Mouse (Mus musculus): Measurements from ENCODE around the gene Capsl. TPM values are rescaled to one million over a fixed set of nuclear protein-coding genes. Genes with fewer than 3 reads are reported as not detected.

Gene Capsl
- 4.4 and 11.5 TPM in 2 replicates for polyA plus RNA-seq (2014; fragmentation: Nextera tagmentation; extraction: Ambion mirVana)

DNA sequence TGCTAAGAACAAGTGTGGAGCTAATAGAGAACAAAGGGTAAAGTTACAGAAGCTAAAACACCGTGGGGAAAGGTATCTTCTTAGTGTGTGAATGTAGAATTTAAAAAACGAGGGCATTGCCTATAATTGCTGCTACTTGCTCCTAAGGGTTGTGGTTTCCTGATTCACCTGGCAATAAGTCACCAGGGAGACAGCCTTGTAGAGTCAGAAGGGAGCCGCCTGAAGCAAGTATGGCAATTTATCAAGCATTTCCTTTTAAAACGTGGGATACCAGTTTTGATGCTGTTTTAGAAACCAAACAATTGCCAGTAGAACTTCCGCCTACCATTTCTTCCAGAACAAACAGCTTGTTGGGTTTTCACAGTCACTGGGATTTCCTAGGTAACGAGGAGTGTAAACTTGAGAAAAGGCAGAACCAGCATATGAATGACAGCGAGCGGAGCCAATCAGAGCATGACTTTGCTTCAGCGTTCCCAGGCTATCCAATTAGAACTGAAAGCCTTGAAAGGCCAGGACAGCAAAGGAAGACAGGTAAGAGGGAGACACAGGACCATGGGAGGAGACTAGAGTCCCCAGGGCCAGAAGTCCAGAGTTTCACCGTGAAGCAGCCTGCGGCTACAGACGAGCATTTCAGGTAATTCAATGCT is at the start of gene Capsl:
Gene Capsl (plus strand): TSS at position 495 of the 647 bp plus-strand sequence.
- no peaks in the 10 kb centered on the region for H3K36me3 ChIP-seq (ENCODE audit: control insufficient read depth, insufficient read depth, low read length)
- no peak within 1 kb of the TSS for H3K9ac ChIP-seq (ENCODE audit: low read depth, low read length)
- DNase-seq (ENCODE audit: low spot score) = peak; percentile 77
- ATAC-seq (ENCODE audit: low read depth) = peak; percentile 92
- no peaks in the 10 kb centered on the region for H3K27me3 ChIP-seq (replicated peaks; ENCODE audit: control insufficient read depth, insufficient read depth, low read length)
- WGBS = 53% methylated on average over 12 of the region's 12 CpGs
- H3K9me3 ChIP-seq (ENCODE audit: control insufficient read depth, low read length) = no peaks in the 10 kb centered on the region
- H3K4me1 ChIP-seq (ENCODE audit: control insufficient read depth, insufficient read depth, low read length) = no peaks in the 10 kb centered on the region
- H3K4me2 ChIP-seq (ENCODE audit: low read depth, low read length) = peak within 1 kb of the TSS; percentile 29; the same call in 1 of the 2 replicates
- H3K27ac ChIP-seq (replicated peaks; ENCODE audit: low read depth, low read length) = no peak within 1 kb of the TSS
- no peak within 1 kb of the TSS for H3K4me3 ChIP-seq (ENCODE audit: low read depth, low read length)

DNA sequence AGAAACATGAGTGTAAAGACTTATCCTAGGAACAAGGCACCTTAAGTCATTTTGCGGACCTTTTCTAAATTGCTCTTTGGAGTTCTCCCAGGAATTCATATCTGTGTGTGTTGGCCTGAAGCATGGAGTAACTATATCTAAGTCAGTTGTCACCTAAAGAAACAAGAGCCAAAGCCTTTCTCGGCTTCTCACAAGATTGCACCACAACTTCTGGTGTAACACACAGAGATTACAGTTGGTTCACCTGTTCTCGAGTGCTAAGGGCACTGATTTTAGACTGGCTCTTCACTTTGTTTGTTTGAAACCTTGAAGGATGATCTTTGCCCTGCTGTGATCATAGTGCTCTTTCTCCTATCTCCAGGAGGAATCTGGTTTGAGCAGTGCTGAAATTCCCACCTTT is 26.4 kb upstream of the Capsl start:
- DNase-seq (ENCODE audit: low spot score) (no peak), ATAC-seq (ENCODE audit: low read depth) (no peak)
- Histone ChIP-seq H3K4me3 (ENCODE audit: low read depth, low read length) (no peak overlapping the region), H3K9ac (ENCODE audit: low read depth, low read length) (no peak overlapping the region), H3K27me3 (replicated peaks; ENCODE audit: control insufficient read depth, insufficient read depth, low read length) (no peaks in the 10 kb centered on the region), H3K27ac (replicated peaks; ENCODE audit: low read depth, low read length) (no peak overlapping the region), H3K9me3 (ENCODE audit: control insufficient read depth, low read length) (no peaks in the 10 kb centered on the region), H3K4me1 (ENCODE audit: control insufficient read depth, insufficient read depth, low read length) (no peaks in the 10 kb centered on the region), H3K36me3 (ENCODE audit: control insufficient read depth, insufficient read depth, low read length) (no peaks in the 10 kb centered on the region), H3K4me2 (ENCODE audit: low read depth, low read length) (no peak overlapping the region)
- WGBS = 94% methylated on average over 3 of the region's 3 CpGs

DNA sequence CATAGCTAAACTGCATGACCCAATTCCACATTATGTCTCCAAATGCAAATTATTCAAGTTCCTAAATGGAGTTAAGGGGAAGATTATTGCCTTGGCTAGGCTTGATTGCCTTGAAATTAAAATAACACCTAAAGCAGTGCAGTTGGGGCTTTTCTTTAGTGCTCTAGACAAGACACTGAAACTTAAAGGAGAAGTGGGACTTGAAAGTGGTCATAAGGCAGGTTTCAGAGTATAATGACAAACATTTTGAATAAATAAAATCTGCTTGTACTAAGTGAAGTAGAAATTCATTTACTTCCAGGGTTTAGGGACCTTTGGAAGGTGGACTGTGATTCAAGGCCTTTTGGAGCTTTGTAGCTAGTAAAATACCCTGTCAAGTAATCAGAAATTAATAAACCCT is 14.7 kb upstream of the Capsl start:
- H3K9ac ChIP-seq (ENCODE audit: low read depth, low read length) = no peak overlapping the region
- no peak overlapping the region for H3K4me2 ChIP-seq (ENCODE audit: low read depth, low read length)
- no peaks in the 10 kb centered on the region for H3K36me3 ChIP-seq (ENCODE audit: control insufficient read depth, insufficient read depth, low read length)
- H3K27ac ChIP-seq (replicated peaks; ENCODE audit: low read depth, low read length) = no peak overlapping the region
- H3K27me3 ChIP-seq (replicated peaks; ENCODE audit: control insufficient read depth, insufficient read depth, low read length) = no peaks in the 10 kb centered on the region
- no peak overlapping the region for H3K4me3 ChIP-seq (ENCODE audit: low read depth, low read length)
- H3K9me3 ChIP-seq (ENCODE audit: control insufficient read depth, low read length) = no peaks in the 10 kb centered on the region
- ATAC-seq (ENCODE audit: low read depth) (no peak), DNase-seq (ENCODE audit: low spot score) (no peak)
- H3K4me1 ChIP-seq (ENCODE audit: control insufficient read depth, insufficient read depth, low read length) = no peaks in the 10 kb centered on the region

DNA sequence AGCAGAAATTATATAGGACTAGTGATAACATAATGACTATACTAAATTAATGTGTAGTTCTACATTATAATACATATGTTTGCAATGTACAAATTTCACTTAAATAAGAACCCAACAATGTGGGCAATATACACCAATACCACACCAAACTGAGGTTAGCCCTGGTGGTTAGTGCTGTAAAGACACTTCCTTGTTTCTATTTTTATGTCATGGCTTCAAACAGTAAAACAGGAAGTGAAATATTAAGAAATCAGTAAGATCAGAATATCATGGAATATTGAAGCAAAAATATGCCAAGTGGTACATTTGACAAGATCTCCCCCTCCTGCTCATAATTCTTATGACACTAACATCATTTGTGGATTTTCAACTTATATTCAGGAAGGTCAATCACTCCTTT is 8.0 kb upstream of the Capsl start:
- ATAC-seq (ENCODE audit: low read depth) (no peak), DNase-seq (ENCODE audit: low spot score) (no peak)
- Histone ChIP-seq H3K4me3 (ENCODE audit: low read depth, low read length) (no peak overlapping the region), H3K9ac (ENCODE audit: low read depth, low read length) (no peak overlapping the region), H3K36me3 (ENCODE audit: control insufficient read depth, insufficient read depth, low read length) (no peaks in the 10 kb centered on the region), H3K9me3 (ENCODE audit: control insufficient read depth, low read length) (no peaks in the 10 kb centered on the region), H3K27me3 (replicated peaks; ENCODE audit: control insufficient read depth, insufficient read depth, low read length) (no peaks in the 10 kb centered on the region), H3K4me1 (ENCODE audit: control insufficient read depth, insufficient read depth, low read length) (no peaks in the 10 kb centered on the region), H3K27ac (replicated peaks; ENCODE audit: low read depth, low read length) (no peak overlapping the region), H3K4me2 (ENCODE audit: low read depth, low read length) (no peak overlapping the region)

DNA sequence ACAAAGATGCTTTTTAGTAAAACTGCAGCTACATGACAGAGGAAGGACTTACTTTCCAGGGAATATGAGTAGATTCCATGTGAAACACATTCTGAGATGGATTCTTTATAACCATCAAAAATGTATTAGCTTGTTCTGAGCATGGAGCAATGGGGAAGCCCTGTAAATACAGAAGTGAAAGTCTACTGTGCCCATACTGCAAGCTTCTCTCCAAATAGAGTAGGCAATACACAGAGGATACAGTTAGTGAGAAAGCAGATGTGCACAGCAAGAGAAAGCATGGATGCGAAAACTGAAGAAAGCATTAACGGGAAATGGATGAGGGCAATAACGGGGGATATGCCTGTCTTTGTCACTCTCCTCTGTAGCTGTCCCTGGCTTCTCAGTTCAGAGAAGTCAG is 6.0 kb upstream of the Capsl start:
- Histone ChIP-seq H3K27me3 (replicated peaks; ENCODE audit: control insufficient read depth, insufficient read depth, low read length) (no peaks in the 10 kb centered on the region), H3K36me3 (ENCODE audit: control insufficient read depth, insufficient read depth, low read length) (no peaks in the 10 kb centered on the region), H3K4me2 (ENCODE audit: low read depth, low read length) (no peak overlapping the region), H3K27ac (replicated peaks; ENCODE audit: low read depth, low read length) (no peak overlapping the region), H3K4me1 (ENCODE audit: control insufficient read depth, insufficient read depth, low read length) (no peaks in the 10 kb centered on the region), H3K9ac (ENCODE audit: low read depth, low read length) (no peak overlapping the region), H3K9me3 (ENCODE audit: control insufficient read depth, low read length) (no peaks in the 10 kb centered on the region), H3K4me3 (ENCODE audit: low read depth, low read length) (no peak overlapping the region)
- WGBS = 94% methylated on average over 3 of the region's 3 CpGs
- no peak for DNase-seq (ENCODE audit: low spot score)
- ATAC-seq (ENCODE audit: low read depth) = no peak

DNA sequence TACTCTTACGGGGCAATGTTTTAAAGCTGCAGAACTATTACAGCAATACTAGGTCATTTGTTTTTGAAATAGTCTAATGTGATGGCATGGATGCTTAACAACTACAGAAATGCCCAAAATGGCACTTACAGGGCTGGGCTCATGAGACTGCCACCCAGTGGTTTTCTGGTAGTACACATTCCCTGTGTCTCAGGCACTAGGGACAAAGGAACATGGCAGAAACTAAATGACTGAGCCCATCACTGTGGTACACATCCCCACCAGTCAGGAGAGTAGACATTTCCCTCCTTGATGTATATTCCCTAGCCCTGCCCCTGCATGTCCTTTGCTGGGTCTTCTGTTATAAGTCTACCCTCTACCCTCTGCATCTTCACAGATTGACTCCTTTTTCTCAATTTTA is 16.2 kb downstream of the Capsl start:
- ATAC-seq (ENCODE audit: low read depth) (no peak), DNase-seq (ENCODE audit: low spot score) (no peak)
- H3K9ac ChIP-seq (ENCODE audit: low read depth, low read length) = no peak overlapping the region
- no peaks in the 10 kb centered on the region for H3K36me3 ChIP-seq (ENCODE audit: control insufficient read depth, insufficient read depth, low read length)
- WGBS = 88% methylated on average over 1 of the region's 1 CpGs
- no peaks in the 10 kb centered on the region for H3K9me3 ChIP-seq (ENCODE audit: control insufficient read depth, low read length)
- no peak overlapping the region for H3K4me2 ChIP-seq (ENCODE audit: low read depth, low read length)
- no peaks in the 10 kb centered on the region for H3K4me1 ChIP-seq (ENCODE audit: control insufficient read depth, insufficient read depth, low read length)
- no peak overlapping the region for H3K4me3 ChIP-seq (ENCODE audit: low read depth, low read length)
- H3K27ac ChIP-seq (replicated peaks; ENCODE audit: low read depth, low read length) = no peak overlapping the region
- H3K27me3 ChIP-seq (replicated peaks; ENCODE audit: control insufficient read depth, insufficient read depth, low read length) = no peaks in the 10 kb centered on the region

DNA sequence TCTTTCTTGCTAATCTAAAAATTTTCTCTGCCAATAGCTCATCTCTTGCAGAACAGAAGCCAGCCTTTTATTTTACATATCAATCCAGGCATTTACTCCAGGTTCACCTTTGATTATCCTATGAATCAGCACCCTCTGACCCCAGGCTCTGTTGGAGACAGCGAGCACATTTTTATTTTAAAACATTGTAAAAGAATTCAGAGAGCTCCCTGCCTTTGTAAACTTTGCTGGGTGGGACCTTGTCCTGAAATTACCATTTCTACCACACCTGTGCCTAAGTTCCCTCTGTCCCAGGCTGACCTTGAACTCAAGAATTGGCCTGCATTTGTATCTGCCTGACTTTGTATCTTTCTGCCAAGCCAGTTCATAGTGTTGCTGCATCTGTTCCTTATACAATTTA is 17.0 kb downstream of the Capsl start:
- DNase-seq (ENCODE audit: low spot score) (no peak), ATAC-seq (ENCODE audit: low read depth) (no peak)
- no peaks in the 10 kb centered on the region for H3K4me1 ChIP-seq (ENCODE audit: control insufficient read depth, insufficient read depth, low read length)
- H3K4me3 ChIP-seq (ENCODE audit: low read depth, low read length) = no peak overlapping the region
- no peak overlapping the region for H3K9ac ChIP-seq (ENCODE audit: low read depth, low read length)
- H3K4me2 ChIP-seq (ENCODE audit: low read depth, low read length) = no peak overlapping the region
- H3K27ac ChIP-seq (replicated peaks; ENCODE audit: low read depth, low read length) = no peak overlapping the region
- H3K27me3 ChIP-seq (replicated peaks; ENCODE audit: control insufficient read depth, insufficient read depth, low read length) = no peaks in the 10 kb centered on the region
- WGBS = 36% methylated on average over 1 of the region's 1 CpGs
- no peaks in the 10 kb centered on the region for H3K36me3 ChIP-seq (ENCODE audit: control insufficient read depth, insufficient read depth, low read length)
- no peaks in the 10 kb centered on the region for H3K9me3 ChIP-seq (ENCODE audit: control insufficient read depth, low read length)

DNA sequence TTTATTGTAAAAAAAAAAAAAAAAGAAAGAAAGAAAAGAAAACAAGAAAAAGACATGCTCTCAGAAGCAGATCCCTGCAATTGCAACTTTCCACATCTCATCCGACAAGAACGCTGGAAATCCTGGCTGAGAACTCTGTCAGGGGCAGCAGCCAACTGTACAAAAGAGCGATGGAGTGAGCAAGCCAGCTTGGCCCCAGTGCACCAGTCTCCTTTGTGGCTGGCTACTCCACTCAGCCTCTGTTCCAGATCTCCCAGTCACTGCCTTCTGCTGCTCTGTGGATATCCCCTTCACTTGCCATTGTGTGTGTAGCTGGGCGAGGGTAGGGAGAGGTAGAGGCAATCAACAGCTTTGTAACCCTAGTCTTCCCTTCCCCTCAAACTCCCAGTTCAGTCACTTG is 18.4 kb downstream of the Capsl start:
- H3K27ac ChIP-seq (replicated peaks; ENCODE audit: low read depth, low read length) = no peak overlapping the region
- WGBS = 71% methylated on average over 4 of the region's 4 CpGs
- no peaks in the 10 kb centered on the region for H3K9me3 ChIP-seq (ENCODE audit: control insufficient read depth, low read length)
- DNase-seq (ENCODE audit: low spot score) = no peak
- ATAC-seq (ENCODE audit: low read depth) = no peak
- H3K4me3 ChIP-seq (ENCODE audit: low read depth, low read length) = no peak overlapping the region
- H3K9ac ChIP-seq (ENCODE audit: low read depth, low read length) = no peak overlapping the region
- H3K27me3 ChIP-seq (replicated peaks; ENCODE audit: control insufficient read depth, insufficient read depth, low read length) = no peaks in the 10 kb centered on the region
- H3K4me1 ChIP-seq (ENCODE audit: control insufficient read depth, insufficient read depth, low read length) = no peaks in the 10 kb centered on the region
- no peak overlapping the region for H3K4me2 ChIP-seq (ENCODE audit: low read depth, low read length)
- H3K36me3 ChIP-seq (ENCODE audit: control insufficient read depth, insufficient read depth, low read length) = no peaks in the 10 kb centered on the region

DNA sequence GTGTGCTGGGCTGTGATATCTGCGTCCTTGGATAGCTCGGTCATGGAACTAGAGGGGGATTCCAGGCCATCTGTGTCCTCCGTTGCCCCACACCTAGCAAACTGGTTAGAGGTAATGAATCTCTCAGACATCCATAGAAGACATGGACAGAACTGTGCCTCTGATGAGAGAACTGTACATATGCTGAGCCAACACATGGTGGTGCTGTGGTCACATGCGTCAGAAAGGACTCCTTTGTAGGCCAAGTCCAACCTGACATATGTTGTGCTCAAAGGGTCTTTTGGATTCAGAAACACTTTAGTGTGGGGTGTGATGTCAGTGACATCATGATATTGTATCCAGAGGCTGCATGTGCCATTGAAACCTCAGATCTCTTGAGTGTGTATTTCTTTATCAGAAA is 19.4 kb downstream of the Capsl start:
- Histone ChIP-seq H3K4me3 (ENCODE audit: low read depth, low read length) (no peak overlapping the region), H3K4me1 (ENCODE audit: control insufficient read depth, insufficient read depth, low read length) (no peaks in the 10 kb centered on the region), H3K27ac (replicated peaks; ENCODE audit: low read depth, low read length) (no peak overlapping the region), H3K9me3 (ENCODE audit: control insufficient read depth, low read length) (no peaks in the 10 kb centered on the region), H3K36me3 (ENCODE audit: control insufficient read depth, insufficient read depth, low read length) (no peaks in the 10 kb centered on the region), H3K9ac (ENCODE audit: low read depth, low read length) (no peak overlapping the region), H3K4me2 (ENCODE audit: low read depth, low read length) (no peak overlapping the region), H3K27me3 (replicated peaks; ENCODE audit: control insufficient read depth, insufficient read depth, low read length) (no peaks in the 10 kb centered on the region)
- DNase-seq (ENCODE audit: low spot score) (peak; percentile 74), ATAC-seq (ENCODE audit: low read depth) (peak; percentile 84)
- 68% methylated on average over 4 of the region's 4 CpGs for WGBS
